Mouse (Mus musculus) G1E (cell line): ENCODE measurements around the gene R3hdm2.

ENCODE experiments used
- CTCF ChIP-seq: IDR thresholded peaks from 2 replicates; pipeline ENCODE4 v1.5.1; 2012; ENCODE audit warnings: low read depth, low read length, inconsistent platforms, mixed read lengths
- GATA1 ChIP-seq: IDR thresholded peaks from 2 replicates; pipeline ENCODE4 v1.6.1; 2012; ENCODE audit warnings: borderline replicate concordance, low read length, inconsistent platforms, mixed read lengths
- GATA2 ChIP-seq: IDR thresholded peaks from 2 replicates; pipeline ENCODE4 v1.6.1; 2012; ENCODE audit warnings: low read depth, low read length, inconsistent platforms, borderline replicate concordance
- POLR2AphosphoS5 ChIP-seq: IDR thresholded peaks from 2 replicates; pipeline ENCODE4 v1.6.1; 2012; ENCODE audit warnings: low read depth, low read length, inconsistent platforms; ENCODE audit not compliant: insufficient replicate concordance
- TAL1 ChIP-seq: conservative IDR thresholded peaks from 2 replicates; pipeline ENCODE4 v1.6.1; 2012; ENCODE audit warnings: low read depth, low read length, inconsistent platforms, mixed read lengths

- TF ChIP-seq CTCF (no peak), POLR2AphosphoS5 (no peak), GATA1 (no peak), GATA2 (no peak), TAL1 (no peak)
These were observed 161.4 kb downstream of the R3hdm2 start for GRCm38 (mm10) chr10:127541510-127541909.
